Mouse (Mus musculus) embryo, embryonic 9.5 days (tissue): ENCODE results near the gene Lpp.
A peak's percentile ranks its signal among the peaks of the same experiment; 100 is the strongest.

Source experiments
- DNase-seq: peaks from one replicate; pipeline ENCODE4 v3.0.0-alpha.2; 2017; ENCODE audit errors: extremely low spot score

The Lpp gene

DNA sequence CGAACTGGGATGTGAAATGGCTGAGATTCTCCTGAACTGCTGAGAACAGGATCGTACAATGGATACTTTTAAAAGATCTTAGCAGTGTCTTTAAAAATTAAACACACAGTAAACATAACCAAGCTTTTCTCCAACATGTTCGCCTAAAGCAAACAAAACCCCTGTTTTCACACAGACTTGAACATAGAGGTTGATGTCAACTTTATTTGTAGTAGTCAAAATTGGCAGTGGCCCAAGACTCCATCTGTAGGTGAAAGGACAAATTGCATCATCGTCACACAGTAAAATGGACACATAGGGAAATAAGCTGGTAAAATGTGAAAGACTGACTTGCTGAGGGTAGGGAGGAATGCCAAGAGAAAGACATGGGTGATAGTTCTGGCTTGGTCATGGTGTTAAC, 480.9 kb downstream of the Lpp start:
- DNase-seq, result no peak

DNA sequence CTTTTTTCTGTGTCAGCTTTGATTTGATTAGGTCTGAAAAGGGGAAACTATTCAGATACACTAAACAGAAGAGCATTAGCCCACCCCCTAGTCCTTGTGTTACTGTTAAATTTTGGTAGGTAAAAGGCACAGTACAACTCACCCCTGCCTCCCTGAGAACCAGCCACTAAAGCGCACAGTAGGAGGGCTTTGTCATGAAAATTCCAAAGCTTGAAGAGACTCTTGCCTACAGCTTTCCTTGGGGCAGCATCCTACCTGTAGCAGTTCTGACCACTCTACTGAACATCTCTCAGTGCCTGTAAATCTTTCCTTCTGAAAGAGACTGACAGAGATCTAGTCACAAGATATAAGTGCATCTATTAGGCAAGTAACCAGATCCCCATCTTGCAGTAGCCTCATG, 482.4 kb downstream of the Lpp start:
- no peak for DNase-seq

- no peak for DNase-seq
Measured at GRCm38 (mm10) chr16:24878977-24879376, 485.7 kb downstream of the Lpp start.

DNA sequence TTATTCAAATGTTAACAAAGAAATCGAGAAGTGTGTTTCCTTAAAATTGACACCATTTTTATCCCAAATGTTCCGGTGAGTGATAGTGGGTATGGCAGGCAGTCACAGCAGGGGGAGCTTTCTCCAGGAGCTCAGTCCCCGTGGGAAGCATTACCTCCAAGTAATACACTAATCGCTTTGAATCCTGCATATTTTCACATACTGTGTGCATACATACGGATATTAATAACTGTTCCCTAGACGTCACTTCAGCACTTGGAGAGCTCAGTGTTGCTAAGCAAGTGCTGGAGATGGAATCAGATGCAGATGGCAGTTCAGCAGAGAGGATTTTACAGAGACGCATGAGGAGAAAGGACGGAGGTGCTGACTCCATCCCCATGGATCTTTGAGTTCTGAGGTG, 487.4 kb downstream of the Lpp start:
- no peak for DNase-seq

DNA sequence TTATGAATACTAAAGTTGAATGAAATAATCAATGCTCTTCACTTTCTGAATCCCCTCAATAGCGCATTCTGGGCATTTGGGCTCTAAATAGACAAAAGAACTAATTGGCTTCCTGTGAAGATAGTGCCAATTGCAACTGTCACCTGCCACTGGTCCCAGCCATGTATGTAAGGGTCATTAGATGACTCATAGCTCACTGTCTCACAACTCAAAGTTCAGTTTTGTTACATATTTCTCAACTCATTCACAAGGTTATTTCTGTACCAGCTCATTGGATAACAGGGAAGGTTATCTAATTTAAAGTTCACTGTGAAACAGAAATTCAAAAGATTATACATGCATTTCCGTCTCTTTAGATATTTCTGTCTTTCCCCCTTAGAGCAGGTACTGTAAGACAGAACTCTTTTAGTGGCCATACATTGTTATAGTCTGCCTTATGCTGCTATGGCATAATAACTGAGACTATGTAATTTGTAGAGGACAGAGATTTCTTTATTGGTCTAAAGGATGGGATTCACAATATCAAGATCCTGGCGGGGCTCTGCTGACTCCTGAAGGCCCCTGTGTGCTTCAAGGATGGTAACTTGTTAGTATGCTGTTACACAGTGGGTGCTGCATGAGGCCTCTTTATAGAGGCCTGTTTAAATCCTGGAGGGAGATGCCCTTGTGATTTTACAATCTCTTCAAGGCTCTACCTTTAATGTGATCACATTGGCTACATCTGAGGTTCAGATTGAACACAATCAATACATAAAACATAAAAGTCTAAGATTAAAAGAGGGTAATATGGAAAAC, 488.9 kb downstream of the Lpp start:
- no peak for DNase-seq

DNA sequence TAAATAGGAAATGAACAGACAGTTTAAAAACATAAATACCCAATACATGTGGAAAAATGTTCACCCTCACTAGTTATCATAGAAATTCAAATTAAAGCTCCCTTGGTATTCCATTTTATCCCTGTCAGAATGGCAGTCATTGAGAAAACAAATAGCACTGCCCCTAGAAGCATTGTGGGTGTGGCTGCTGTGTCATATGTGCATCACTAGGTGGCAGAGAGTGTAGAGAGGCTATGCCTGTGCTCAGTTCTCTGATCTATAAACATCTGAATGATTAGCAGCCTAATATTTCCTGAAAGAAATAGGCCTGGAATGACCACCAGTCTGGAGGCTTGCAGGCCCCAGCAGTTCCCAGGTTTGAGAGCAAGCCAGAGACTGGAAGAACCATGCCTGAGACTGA, 490.7 kb downstream of the Lpp start:
- DNase-seq, result no peak

DNA sequence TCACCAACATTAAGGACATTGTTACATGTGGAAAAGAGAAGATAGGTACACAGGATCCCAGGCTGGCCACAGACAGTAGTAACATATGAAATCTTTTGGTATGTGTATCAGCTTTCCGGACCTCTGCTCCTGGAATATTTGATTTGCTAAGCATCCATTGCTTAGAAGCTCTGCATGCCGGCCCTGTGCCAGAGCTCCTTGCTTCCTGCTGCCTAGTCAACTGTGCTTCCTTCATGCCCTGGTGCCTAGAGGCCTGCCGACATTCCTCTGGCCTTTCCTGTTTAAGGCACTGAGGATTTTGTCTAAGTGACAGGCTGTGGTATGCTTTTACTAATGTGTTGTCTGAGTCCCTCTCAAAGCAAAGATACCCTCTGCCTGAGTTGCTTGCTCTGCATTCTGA, 493.0 kb downstream of the Lpp start:
- DNase-seq, result no peak

DNA sequence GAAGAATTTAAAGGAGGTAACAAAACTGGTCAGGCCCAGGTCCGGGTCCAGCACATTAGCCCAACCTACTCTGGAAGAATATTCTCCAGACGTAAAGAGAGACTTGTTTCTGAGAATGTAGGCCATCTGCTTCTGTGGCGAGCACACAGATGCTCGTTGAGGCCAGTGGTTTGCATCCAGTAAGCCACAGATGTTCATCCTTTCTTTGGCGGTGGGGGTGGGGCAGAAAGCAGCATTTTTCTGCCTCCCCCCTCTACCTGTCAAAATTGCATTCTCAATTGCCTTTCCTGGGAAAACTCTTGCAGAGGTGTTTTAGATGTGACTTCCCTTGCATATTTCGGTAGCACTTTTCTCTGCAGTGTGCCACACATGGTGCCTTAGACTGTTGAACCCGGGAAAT, 493.6 kb downstream of the Lpp start:
- no peak for DNase-seq

DNA sequence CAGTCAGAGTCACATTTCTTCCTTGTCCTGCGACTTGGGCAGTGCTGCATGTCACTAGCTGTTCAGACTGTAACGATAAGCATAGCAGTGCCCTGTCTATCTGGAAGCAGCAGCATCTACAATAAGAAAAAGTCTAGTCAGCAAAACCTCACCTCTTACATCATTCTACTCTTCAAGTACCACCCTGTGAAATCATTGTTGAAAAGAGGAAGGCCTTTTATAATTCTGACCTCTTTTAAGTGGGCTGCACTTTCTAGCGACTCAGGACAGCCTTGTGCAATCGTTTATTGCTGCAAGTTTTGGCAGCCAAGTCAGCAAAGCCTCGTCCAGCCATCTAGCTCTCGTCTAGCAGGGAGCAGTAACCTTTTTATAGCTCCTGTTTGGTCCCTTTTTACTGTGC, 498.1 kb downstream of the Lpp start:
- no peak for DNase-seq

DNA sequence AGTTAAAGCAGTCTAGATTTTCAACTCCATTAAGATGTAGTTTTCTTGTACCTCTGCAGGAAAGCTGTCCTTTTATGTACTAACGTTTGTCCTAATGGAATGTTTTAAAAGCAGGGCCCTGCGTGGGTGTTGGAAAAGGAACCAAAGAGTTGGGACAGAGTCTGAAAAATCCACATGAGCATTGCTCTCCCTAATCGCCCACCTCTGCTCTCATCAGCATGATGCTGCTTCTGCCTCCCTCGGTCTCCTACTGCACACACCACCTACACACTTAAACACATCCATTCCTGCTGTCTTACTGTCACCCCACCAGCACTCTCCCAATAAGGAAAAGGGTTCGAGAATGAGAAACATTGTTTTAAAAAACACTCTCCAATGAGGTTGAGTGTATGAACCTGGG, 501.9 kb downstream of the Lpp start:
- no peak for DNase-seq

DNA sequence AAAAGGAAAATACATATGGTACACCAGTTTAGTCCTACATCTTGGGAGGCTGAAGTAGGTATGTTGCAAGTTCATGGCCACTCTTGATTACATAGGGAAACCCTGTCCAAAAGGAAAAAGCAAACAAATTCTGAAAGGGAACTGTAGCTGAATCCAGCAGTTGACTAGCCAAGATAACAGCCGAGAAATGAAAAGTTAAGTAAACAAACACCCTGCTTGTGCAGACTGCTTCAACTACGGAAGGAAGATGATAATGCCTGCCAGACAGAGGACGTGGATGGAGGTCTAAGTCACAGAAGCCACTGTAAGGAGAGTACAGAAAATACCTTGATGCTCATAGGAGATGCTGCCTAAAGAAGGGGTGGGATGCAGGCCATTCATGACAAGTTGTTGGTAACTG, 504.3 kb downstream of the Lpp start:
- no peak for DNase-seq

DNA sequence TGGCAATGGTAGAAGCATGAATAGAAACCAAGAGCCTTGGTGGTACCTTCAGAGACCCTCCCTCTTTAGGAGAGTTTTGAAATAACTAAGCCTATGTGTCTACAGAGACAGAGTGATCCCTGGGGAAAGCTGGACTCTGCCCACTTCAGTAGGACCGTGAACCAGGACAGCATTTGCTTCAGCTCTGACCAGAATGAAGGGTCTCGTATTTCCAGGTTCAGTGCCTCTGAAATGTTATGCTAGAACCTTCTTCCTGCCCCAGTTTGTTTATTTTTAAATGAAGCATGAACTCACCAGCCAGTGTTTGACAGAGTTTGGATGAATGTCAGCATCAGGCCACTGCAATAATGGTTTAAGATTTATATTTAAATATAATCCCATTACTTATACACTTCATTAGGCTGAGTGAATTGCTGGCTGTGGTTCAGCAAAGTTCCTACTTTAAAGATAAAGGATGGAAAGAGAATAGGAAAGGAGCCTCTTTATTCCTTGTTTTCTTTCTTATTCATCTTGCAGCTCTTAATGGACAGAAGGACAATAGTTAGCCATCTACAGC, 507.0 kb downstream of the Lpp start:
- DNase-seq, result peak; percentile 17

- DNase-seq, result peak; percentile 20
Measured at GRCm38 (mm10) chr16:24901139-24901859, 508.0 kb downstream of the Lpp start.

- no peak for DNase-seq
Measured at GRCm38 (mm10) chr16:24902111-24902510, 508.8 kb downstream of the Lpp start.

- DNase-seq, result no peak
Measured at GRCm38 (mm10) chr16:24908926-24909325, 515.6 kb downstream of the Lpp start.

- no peak for DNase-seq
Measured at GRCm38 (mm10) chr16:24910321-24910720, 517.0 kb downstream of the Lpp start.

- no peak for DNase-seq
Measured at GRCm38 (mm10) chr16:24910834-24911233, 517.5 kb downstream of the Lpp start.

DNA sequence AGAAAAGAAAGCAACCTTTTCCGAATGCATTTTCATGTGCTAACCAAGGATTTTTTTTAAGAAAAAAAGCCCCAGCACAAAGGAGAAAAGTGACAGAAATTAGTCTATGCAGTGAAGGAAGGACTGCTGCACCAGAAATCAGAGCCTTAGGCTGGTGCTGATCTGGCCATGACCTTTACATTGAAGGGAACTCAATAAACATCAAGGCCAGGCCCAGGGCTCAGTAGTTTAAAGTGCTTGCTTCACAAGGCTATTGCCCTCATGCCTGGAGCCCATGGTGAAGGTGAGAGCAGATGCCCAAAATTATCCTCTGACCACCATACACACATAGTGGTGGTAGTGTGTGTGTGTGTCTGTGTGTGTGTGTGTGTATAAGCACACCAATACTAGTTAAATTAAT, 519.1 kb downstream of the Lpp start:
- DNase-seq, result no peak

DNA sequence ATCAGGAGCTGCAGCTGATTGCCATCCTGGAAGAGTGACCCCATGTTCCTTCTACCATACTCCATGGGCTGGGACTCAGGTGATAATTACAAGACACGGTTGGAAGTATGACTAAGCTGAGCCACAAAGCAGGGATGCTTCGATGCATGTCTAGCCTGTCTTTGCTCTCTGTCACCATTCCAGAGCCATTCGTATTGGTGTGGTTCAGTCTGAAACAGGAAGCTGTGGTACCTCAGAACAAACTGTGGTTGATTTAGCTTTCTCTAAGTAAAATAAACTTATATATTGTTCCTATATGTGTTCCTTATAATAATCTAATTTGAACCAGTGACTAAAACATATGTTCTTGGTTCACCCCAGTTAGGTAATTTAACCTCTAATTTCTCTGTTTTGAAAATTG, 519.7 kb downstream of the Lpp start:
- DNase-seq, result no peak

DNA sequence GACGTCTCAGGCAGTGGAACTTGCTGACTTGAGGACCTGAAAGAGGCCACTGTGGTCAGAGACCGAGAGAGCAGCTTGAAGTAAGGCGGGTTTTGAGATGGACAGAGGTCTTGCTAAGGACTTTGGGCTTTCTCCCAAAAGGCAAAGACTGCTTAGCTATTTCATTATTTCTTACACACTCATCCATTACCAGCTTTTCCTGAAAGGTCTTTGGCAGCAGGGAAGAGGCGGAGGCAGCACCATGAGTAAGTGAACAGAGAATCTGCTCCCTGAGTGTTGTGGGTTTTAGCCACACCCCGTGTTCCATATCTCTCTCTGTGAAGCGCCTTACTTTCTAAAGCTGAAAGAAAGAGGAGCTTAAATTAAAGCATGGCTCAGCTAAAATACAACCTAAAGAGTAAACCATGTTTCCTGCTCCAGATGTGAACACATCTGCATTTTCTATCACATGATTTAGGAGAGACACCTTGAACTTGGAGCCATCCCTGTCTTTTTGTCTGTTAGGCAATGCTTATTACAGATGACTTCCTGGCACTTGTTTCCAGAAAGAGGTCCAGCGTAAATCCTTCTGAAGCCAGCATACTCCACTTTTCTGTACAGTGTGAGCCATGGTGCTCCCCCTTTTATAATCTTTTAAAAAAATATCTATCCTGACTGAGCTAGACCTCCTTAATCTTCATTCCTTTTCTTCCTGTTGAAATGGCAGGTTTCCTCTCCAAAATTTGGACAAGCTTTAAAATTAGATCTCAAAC, 520.5 kb downstream of the Lpp start:
- DNase-seq, result no peak

DNA sequence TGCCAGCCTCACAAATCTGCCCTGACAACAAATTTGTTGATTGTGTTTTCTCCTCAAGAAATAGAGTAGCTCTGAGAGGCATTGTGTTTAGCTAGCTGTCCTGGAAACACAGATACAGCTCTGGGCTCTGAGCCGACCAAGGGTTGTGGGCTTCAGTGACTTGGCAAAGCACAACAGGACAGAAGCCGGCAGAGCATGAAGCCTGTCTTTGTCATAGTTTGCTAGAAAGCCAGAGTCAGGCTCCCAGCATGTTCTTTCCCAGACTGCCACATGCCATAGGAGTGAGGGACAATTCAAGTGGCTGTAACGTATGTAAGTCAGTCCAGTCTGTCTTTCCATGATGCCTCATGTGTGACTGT, 521.1 kb downstream of the Lpp start:
- no peak for DNase-seq

DNA sequence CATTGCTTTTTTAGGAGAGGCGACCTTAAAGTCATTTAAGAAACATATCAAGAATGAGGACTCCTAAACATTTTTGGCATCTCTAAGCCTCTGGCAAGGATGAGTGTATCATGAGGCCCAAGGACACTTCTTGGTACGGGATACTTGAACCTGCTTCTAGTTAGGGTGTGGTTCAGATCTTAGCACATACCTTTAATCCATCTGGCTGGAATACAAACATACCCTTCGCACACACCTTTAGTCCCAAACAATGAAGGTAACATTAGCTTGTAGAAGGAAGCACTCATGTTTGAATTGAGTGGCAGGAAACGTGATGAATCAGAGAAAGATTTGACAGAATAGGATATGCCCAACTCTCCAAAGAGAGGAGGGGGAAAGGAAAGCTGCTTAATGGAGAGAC, 522.2 kb downstream of the Lpp start:
- no peak for DNase-seq
